Mouse (Mus musculus) CH12.LX (cell line): ENCODE results near the gene Cbx2. TPM values are rescaled to one million over a fixed set of nuclear protein-coding genes. Genes with fewer than 3 reads are reported as not detected.

Experiments
- DNase-seq: peaks from one replicate; pipeline ENCODE4 v3.0.0-alpha.2; 2013; ENCODE audit errors: extremely low read depth
- H3K27ac ChIP-seq: 2 replicates; pipeline ENCODE4 v1.5.1; 2012; ENCODE audit warnings: low read depth, mild to moderate bottlenecking, control low read depth, moderate library complexity; ENCODE audit not compliant: insufficient read depth
- H3K27me3 ChIP-seq: replicated peaks from 2 replicates; pipeline ENCODE3; 2012; ENCODE audit warnings: inconsistent platforms
- H3K36me3 ChIP-seq, 2 experiments: replicated peaks in 1 of 2; 2 replicates each; pipeline versions ENCODE3 to v1.6.1; 2012; ENCODE audit warnings: inconsistent platforms in 1 of 2, low read length in 1 of 2, mild to moderate bottlenecking in 1 of 2, mixed read lengths in 1 of 2, moderate library complexity in 1 of 2; ENCODE audit not compliant: control insufficient read depth in 1 of 2, insufficient read depth in 1 of 2
- H3K4me1 ChIP-seq, 2 experiments: 2 replicates each; pipeline ENCODE4 v1.6.1; 2012; ENCODE audit warnings: inconsistent platforms in 1 of 2, moderate library complexity in 1 of 2; ENCODE audit not compliant: insufficient read depth in 2 of 2, control insufficient read depth in 1 of 2
- H3K4me2 ChIP-seq: 2 replicates; pipeline ENCODE4 v1.6.1; 2012; ENCODE audit warnings: low read depth, mild to moderate bottlenecking, control low read depth; ENCODE audit not compliant: poor library complexity, insufficient read depth, severe bottlenecking
- H3K4me3 ChIP-seq, 3 experiments: fragments of 150-350 bp in 1 of 3; sonication (generic) in 1 of 3; replicated peaks in 1 of 3; 2 replicates each; pipeline versions ENCODE3 to v1.5.1; 2011 to 2012; ENCODE audit warnings: low read depth in 2 of 3, low read length in 2 of 3, mild to moderate bottlenecking in 2 of 3, moderate library complexity in 2 of 3, control low read depth in 1 of 3, improper control_type of control experiment in 1 of 3, inconsistent platforms in 1 of 3, mixed read lengths in 1 of 3; ENCODE audit not compliant: poor library complexity in 1 of 3
- H3K79me2 ChIP-seq: replicated peaks from 2 replicates; pipeline ENCODE4 v1.6.1; 2012; ENCODE audit warnings: mild to moderate bottlenecking, moderate library complexity; ENCODE audit not compliant: control insufficient read depth, poor library complexity, insufficient read depth, severe bottlenecking; ENCODE audit errors: extremely low read depth
- H3K9ac ChIP-seq: 2 replicates; pipeline ENCODE4 v1.6.1; 2012; ENCODE audit warnings: low read depth, mild to moderate bottlenecking, control low read depth, moderate library complexity; ENCODE audit not compliant: insufficient read depth
- H3K9me3 ChIP-seq: replicated peaks from 2 replicates; pipeline ENCODE3; 2012; ENCODE audit warnings: low read length, inconsistent platforms, mixed read lengths
- BHLHE40 ChIP-seq: IDR thresholded peaks from 2 replicates; pipeline ENCODE4 v1.6.1; 2011; ENCODE audit warnings: mild to moderate bottlenecking, low read depth, low read length, improper control_type of control experiment
- CHD1 ChIP-seq: IDR thresholded peaks from 2 replicates; pipeline ENCODE4 v1.6.1; 2012; ENCODE audit warnings: low read depth, low read length, improper control_type of control experiment, inconsistent platforms
- E2F4 ChIP-seq: IDR thresholded peaks from 2 replicates; pipeline ENCODE4 v1.6.1; 2011; ENCODE audit warnings: low read depth, low read length, improper control_type of control experiment; ENCODE audit not compliant: insufficient replicate concordance
- ELF1 ChIP-seq: IDR thresholded peaks from 2 replicates; pipeline ENCODE4 v1.6.1; 2014; ENCODE audit warnings: low read depth, mild to moderate bottlenecking, inconsistent platforms, low read length, improper control_type of control experiment
- EP300 ChIP-seq: IDR thresholded peaks from 2 replicates; pipeline ENCODE4 v1.6.1; 2011; ENCODE audit warnings: low read length, improper control_type of control experiment
- HCFC1 ChIP-seq: IDR thresholded peaks from 2 replicates; pipeline ENCODE4 v1.6.1; 2012; ENCODE audit warnings: low read depth, mild to moderate bottlenecking, inconsistent platforms, low read length, improper control_type of control experiment
- JUN ChIP-seq: IDR thresholded peaks from 2 replicates; pipeline ENCODE4 v1.6.1; 2011; ENCODE audit warnings: low read depth, mild to moderate bottlenecking, low read length, improper control_type of control experiment, moderate library complexity; ENCODE audit not compliant: insufficient read depth
- KAT2A ChIP-seq: IDR thresholded peaks from 2 replicates; pipeline ENCODE4 v1.6.1; 2012; ENCODE audit warnings: low read length, improper control_type of control experiment, inconsistent platforms; ENCODE audit not compliant: insufficient replicate concordance
- MAFK ChIP-seq: IDR thresholded peaks from 2 replicates; pipeline ENCODE4 v1.6.1; 2011; ENCODE audit warnings: low read length, improper control_type of control experiment; ENCODE audit not compliant: insufficient replicate concordance
- NELFE ChIP-seq: IDR thresholded peaks from 2 replicates; pipeline ENCODE4 v1.6.1; 2011; ENCODE audit warnings: low read depth, low read length, improper control_type of control experiment
- NRF1 ChIP-seq: IDR thresholded peaks from 2 replicates; pipeline ENCODE4 v1.6.1; 2014; ENCODE audit warnings: low read depth, mild to moderate bottlenecking, inconsistent platforms, low read length, improper control_type of control experiment, moderate library complexity
- POLR2AphosphoS2 ChIP-seq: IDR thresholded peaks from 2 replicates; pipeline ENCODE4 v1.6.1; 2011; ENCODE audit warnings: low read depth, low read length, improper control_type of control experiment
- RAD21 ChIP-seq: IDR thresholded peaks from 2 replicates; pipeline ENCODE4 v1.6.1; 2011; ENCODE audit warnings: low read depth, mild to moderate bottlenecking, low read length, improper control_type of control experiment, moderate library complexity
- SIN3A ChIP-seq: IDR thresholded peaks from 2 replicates; pipeline ENCODE4 v1.6.1; 2012; ENCODE audit warnings: low read length, improper control_type of control experiment, inconsistent platforms
- SMC3 ChIP-seq: IDR thresholded peaks from 2 replicates; pipeline ENCODE4 v1.6.1; 2011; ENCODE audit warnings: low read depth, low read length, improper control_type of control experiment
- TCF12 ChIP-seq: IDR thresholded peaks from 2 replicates; pipeline ENCODE4 v1.6.1; 2014; ENCODE audit warnings: low read depth, mild to moderate bottlenecking, inconsistent platforms, low read length, improper control_type of control experiment
- ZKSCAN1 ChIP-seq: IDR thresholded peaks from 2 replicates; pipeline ENCODE4 v1.6.1; 2012; ENCODE audit warnings: low read depth, inconsistent platforms, low read length, improper control_type of control experiment, borderline replicate concordance
- ZMIZ1 ChIP-seq: IDR thresholded peaks from 2 replicates; pipeline ENCODE4 v1.6.1; 2012; ENCODE audit warnings: low read depth, mild to moderate bottlenecking, inconsistent platforms, low read length, improper control_type of control experiment
- ZNF384 ChIP-seq: IDR thresholded peaks from 2 replicates; pipeline ENCODE4 v1.6.1; 2012; ENCODE audit warnings: low read depth, low read length, improper control_type of control experiment, inconsistent platforms
- dilution Hi-C: fragments of 300-500 bp; cut with MboI; formaldehyde crosslinking; loops from 2 replicates; pipeline ENCODE4 v1.14.3; 2020; ENCODE audit warnings: low sequenced_read_pairs; ENCODE audit not compliant: extremely low pct_unique_long_range_greater_than_20kb, extremely low pct_ligation_motif_present
- in situ Hi-C: fragments of 300-500 bp; cut with MboI; formaldehyde crosslinking; loops from 3 replicates; pipeline ENCODE4 v1.14.3; 2019; ENCODE audit warnings: low sequenced_read_pairs, low pct_ligation_motif_present, low pct_unique_long_range_greater_than_20kb, mixed read lengths
- polyA plus RNA-seq: library from polyadenylated mRNA; unstranded; fragments of >175 nt; gene quantifications from 2 replicates; pipeline ENCODE4 v1.2.1, GENCODE M21; 2012; ENCODE audit warnings: low read depth; ENCODE audit not compliant: insufficient read length
- total RNA-seq, 2 experiments: library from RNA; depleted of rRNA; stranded (reverse); fragments of 300-350 nt in 1 of 2; fragments of >200 nt in 1 of 2; gene quantifications; 2 replicates each; pipeline ENCODE4 v1.2.3; 2012 to 2014

The Cbx2 gene
- total and polyA plus RNA-seq, 3 experiments, result 2.8 to 15.5 (median 3.9) TPM

- H3K4me3 ChIP-seq, result no peak overlapping the region
- DNase-seq, result no peak
- no peak overlapping the region for H3K4me2 ChIP-seq
- peaks cover 3% of the 10 kb centered on the region for H3K9me3 ChIP-seq
- peaks cover 2 to 5% of the 10 kb centered on the region in 2 experiments; a peak in 1 of 4 replicates for H3K4me1 ChIP-seq
- TF ChIP-seq NELFE (no peak), BHLHE40 (no peak), TCF12 (no peak)
- dilution Hi-C loops, result no loop called here
- no peak overlapping the region for H3K27ac ChIP-seq
- H3K27me3 ChIP-seq, result peaks cover 91% of the 10 kb centered on the region
- no peak overlapping the region for H3K9ac ChIP-seq
- no peaks in the 10 kb centered on the region for H3K36me3 ChIP-seq
- no peaks in the 10 kb centered on the region for H3K79me2 ChIP-seq
- in situ Hi-C loops, result no loop called here
These were observed 5.3 kb upstream of the Cbx2 start for GRCm38 (mm10) chr11:119017506-119017905.

- no peaks in the 10 kb centered on the region for H3K36me3 ChIP-seq
- no peaks in the 10 kb centered on the region for H3K79me2 ChIP-seq
- no peak overlapping the region for H3K4me2 ChIP-seq
- peaks cover 96% of the 10 kb centered on the region for H3K27me3 ChIP-seq
- H3K27ac ChIP-seq, result no peak overlapping the region
- H3K4me3 ChIP-seq, result no peak overlapping the region
- no peak for TF ChIP-seq JUN
- TF ChIP-seq RAD21, result no peak
- no peak for TF ChIP-seq ZNF384
- no peak for TF ChIP-seq E2F4
- TF ChIP-seq ELF1, result no peak
- no peak for TF ChIP-seq NRF1
- TF ChIP-seq CHD1, result no peak
- TF ChIP-seq NELFE, result no peak
- no peak for TF ChIP-seq BHLHE40
- TF ChIP-seq EP300, result no peak
- TF ChIP-seq SMC3, result no peak
- no peak for TF ChIP-seq ZKSCAN1
- TF ChIP-seq SIN3A, result no peak
- no peak for TF ChIP-seq ZMIZ1
- no peak for TF ChIP-seq KAT2A
- TF ChIP-seq HCFC1, result no peak
- TF ChIP-seq POLR2AphosphoS2, result no peak
- TF ChIP-seq MAFK, result no peak
- peaks cover 15 to 33% of the 10 kb centered on the region in 2 experiments for H3K4me1 ChIP-seq
- H3K9ac ChIP-seq, result no peak overlapping the region
- H3K9me3 ChIP-seq, result no peaks in the 10 kb centered on the region
- dilution Hi-C loops (no loop called here), in situ Hi-C loops (no loop called here)
- no peak for DNase-seq
These were observed 1.6 kb upstream of the Cbx2 start for GRCm38 (mm10) chr11:119021180-119021579.
